Mouse (Mus musculus): ENCODE results near the gene Gcm2.

The Gcm2 gene

GRCm38 (mm10) chr13:41079421-41079780 lies 31.4 kb downstream of the Gcm2 start, which contains the start of gene Mak:
Gene Mak (minus strand): TSS chr13:41079706.
- peak; percentile 66 for DNase-seq

- DNase-seq: peak; percentile 7
Measured at GRCm38 (mm10) chr13:41078690-41079420, 32.0 kb downstream of the Gcm2 start.

DNA sequence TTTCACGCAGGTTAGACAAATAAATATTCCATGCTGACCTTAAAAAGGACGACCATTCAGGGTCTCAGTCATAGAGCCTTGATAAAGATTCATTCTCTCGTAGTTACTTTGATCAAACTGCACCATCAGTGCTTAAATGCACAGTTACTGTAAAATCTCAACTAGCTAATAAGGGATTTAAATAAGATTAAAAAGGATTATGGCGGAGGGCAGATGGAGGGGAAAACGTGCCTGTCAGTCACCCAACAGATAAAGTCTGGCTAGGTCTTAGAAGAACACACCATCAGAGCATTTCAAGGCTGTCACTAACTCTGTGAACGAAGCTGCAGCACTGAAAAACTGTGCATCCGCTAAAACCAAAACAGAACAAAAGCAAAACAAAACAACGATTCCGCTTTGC lies 32.9 kb downstream of the Gcm2 start:
- no peak for DNase-seq

DNA sequence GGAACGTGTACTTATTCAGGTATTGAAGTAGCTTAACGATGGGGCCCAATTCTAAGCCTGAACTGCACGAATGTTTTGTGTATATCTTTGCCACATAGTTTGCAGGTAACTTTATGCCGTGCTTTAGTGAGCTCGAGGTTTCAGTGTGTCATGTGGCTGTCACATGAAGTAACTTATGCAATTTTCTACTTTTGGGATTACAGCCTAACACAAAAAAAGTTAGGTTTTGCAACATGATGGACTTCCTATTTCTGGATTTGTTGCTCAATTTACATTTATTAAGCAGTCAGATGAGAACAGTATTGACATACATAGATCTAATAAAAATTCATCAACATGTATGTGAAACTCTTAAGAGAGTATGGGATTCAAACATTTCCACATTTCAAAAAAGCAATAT lies 37.0 kb downstream of the Gcm2 start:
- DNase-seq: no peak

GRCm38 (mm10) chr13:41071617-41072016 lies 39.2 kb downstream of the Gcm2 start:
- no peak for DNase-seq

DNA sequence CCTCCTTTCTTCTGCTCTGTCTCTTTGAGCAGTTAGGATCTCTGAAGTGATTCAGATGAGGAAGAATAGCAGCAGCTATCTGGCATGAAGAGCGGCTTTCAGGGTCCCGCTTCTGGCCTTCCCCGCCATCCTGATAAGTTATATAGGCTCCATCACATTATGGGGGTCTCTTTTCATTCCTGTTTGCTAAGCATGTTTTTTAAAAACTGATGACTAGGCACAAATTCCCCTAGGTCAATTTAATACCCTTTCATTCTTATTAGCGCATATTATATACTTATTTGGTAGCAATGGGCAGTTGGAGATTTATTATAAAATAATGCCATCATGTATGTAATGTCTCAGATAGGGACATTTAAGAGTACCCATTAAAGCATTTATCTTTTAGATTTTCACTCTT lies 43.2 kb downstream of the Gcm2 start:
- DNase-seq: no peak

- no peak for DNase-seq
Measured at GRCm38 (mm10) chr13:41051965-41052364, 58.9 kb downstream of the Gcm2 start.
